Mouse (Mus musculus) kidney, adult 2 months (tissue): Measurements from ENCODE around the gene March10.

Experiments
- CTCF ChIP-seq: fragments of 200-500 bp; conservative IDR thresholded peaks from 2 replicates; pipeline ENCODE4 v1.5.1; 2011; ENCODE audit warnings: low read depth, mild to moderate bottlenecking, control low read depth, low read length, moderate library complexity, mixed read lengths; ENCODE audit not compliant: insufficient read depth, insufficient read length
- POLR2A ChIP-seq: fragments of 200-500 bp; IDR thresholded peaks from one replicate; pipeline ENCODE4 v1.6.1; 2011; ENCODE audit warnings: low read depth, low read length, control low read depth

DNA sequence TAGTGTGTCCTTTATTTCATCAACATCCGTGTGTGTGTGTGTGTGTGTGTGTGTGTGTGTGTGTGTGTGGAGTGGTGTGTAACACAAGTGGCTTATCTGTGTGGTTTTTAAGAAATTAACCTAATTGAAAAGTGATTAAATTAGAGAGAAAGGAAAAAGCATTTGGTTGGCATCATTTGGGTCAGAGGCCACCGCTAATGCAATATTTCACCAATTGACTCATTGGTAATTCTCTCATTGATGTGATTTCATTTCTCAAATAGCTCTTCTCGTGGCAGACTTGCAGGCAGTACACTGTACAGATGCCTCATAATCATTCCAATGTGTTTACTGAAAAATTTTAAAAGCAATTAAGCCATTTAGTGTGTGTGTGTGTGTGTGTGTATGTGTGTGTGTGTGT is 11.3 kb upstream of the March10 start:
- no peak for TF ChIP-seq CTCF
- no peak for TF ChIP-seq POLR2A
